Mouse (Mus musculus): ENCODE measurements around the gene Morn5. TPM values are rescaled to one million over a fixed set of nuclear protein-coding genes. Genes with fewer than 3 reads are reported as not detected.

Gene Morn5
- polyA plus RNA-seq, 1 experiment from 2014 or later = not detected

GRCm38 (mm10) chr2:36071660-36072305, 22.5 kb downstream of the Morn5 start:
- H3K27me3 ChIP-seq = no peaks in the 10 kb centered on the region
- WGBS (ENCODE audit: insufficient replicate concordance) = 60% methylated on average over 8 of the region's 8 CpGs
- no peak overlapping the region for H3K4me3 ChIP-seq (replicated peaks)
- H3K4me1 ChIP-seq (replicated peaks) = no peaks in the 10 kb centered on the region
- no peak overlapping the region for H3K9ac ChIP-seq
- no peaks in the 10 kb centered on the region for H3K9me3 ChIP-seq (replicated peaks)
- no peak overlapping the region for H3K4me2 ChIP-seq
- ATAC-seq (ENCODE audit: insufficient read depth) = peak; percentile 76
- H3K36me3 ChIP-seq (replicated peaks) = no peaks in the 10 kb centered on the region
- no peak overlapping the region for H3K27ac ChIP-seq (replicated peaks)

- H3K4me3 ChIP-seq (replicated peaks) = no peak overlapping the region
- no peak overlapping the region for H3K27ac ChIP-seq (replicated peaks)
- WGBS (ENCODE audit: insufficient replicate concordance) = 26% methylated on average over 3 of the region's 3 CpGs
Observed at GRCm38 (mm10) chr2:36073781-36074180, 24.5 kb downstream of the Morn5 start.

GRCm38 (mm10) chr2:36075210-36075609, 26.0 kb downstream of the Morn5 start:
- H3K9ac ChIP-seq = no peak overlapping the region
- 47% methylated on average over 5 of the region's 5 CpGs for WGBS (ENCODE audit: insufficient replicate concordance)
- 0 out of 2 replicates have a peak, but pooled peaks cover 6% of the 10 kb centered on the region for H3K27me3 ChIP-seq
- no peaks in the 10 kb centered on the region for H3K9me3 ChIP-seq (replicated peaks)
- no peak overlapping the region for H3K27ac ChIP-seq (replicated peaks)
- no peaks in the 10 kb centered on the region for H3K4me1 ChIP-seq (replicated peaks)
- no peak for ATAC-seq (ENCODE audit: insufficient read depth)
- no peaks in the 10 kb centered on the region for H3K36me3 ChIP-seq (replicated peaks)
- H3K4me3 ChIP-seq (replicated peaks) = no peak overlapping the region
- no peak overlapping the region for H3K4me2 ChIP-seq

More at GRCm38 (mm10) chr2:36073781-36074180, 24.5 kb downstream of the Morn5 start:
- H3K4me1 ChIP-seq (replicated peaks) = no peaks in the 10 kb centered on the region
- 0 out of 2 replicates have a peak, but pooled peaks cover 6% of the 10 kb centered on the region for H3K27me3 ChIP-seq
- no peak for ATAC-seq (ENCODE audit: insufficient read depth)
- no peaks in the 10 kb centered on the region for H3K9me3 ChIP-seq (replicated peaks)
- H3K4me2 ChIP-seq = no peak overlapping the region
- no peaks in the 10 kb centered on the region for H3K36me3 ChIP-seq (replicated peaks)
- H3K9ac ChIP-seq = no peak overlapping the region

GRCm38 (mm10) chr2:36077160-36077761, 28.0 kb downstream of the Morn5 start:
- Histone ChIP-seq H3K9ac (no peak overlapping the region), H3K36me3 (replicated peaks) (no peaks in the 10 kb centered on the region), H3K27me3 (0 out of 2 replicates have a peak, but pooled peaks cover 6% of the 10 kb centered on the region), H3K9me3 (replicated peaks) (no peaks in the 10 kb centered on the region), H3K4me1 (replicated peaks) (no peaks in the 10 kb centered on the region), H3K27ac (replicated peaks) (no peak overlapping the region), H3K4me2 (no peak overlapping the region), H3K4me3 (replicated peaks) (no peak overlapping the region)
- no peak for ATAC-seq (ENCODE audit: insufficient read depth)
- 30% methylated on average over 11 of the region's 11 CpGs for WGBS (ENCODE audit: insufficient replicate concordance)

- no peaks in the 10 kb centered on the region for H3K36me3 ChIP-seq (replicated peaks)
- 22% methylated on average over 9 of the region's 9 CpGs for WGBS (ENCODE audit: insufficient replicate concordance)
- H3K4me1 ChIP-seq (replicated peaks) = no peaks in the 10 kb centered on the region
- H3K9ac ChIP-seq = no peak overlapping the region
- ATAC-seq (ENCODE audit: insufficient read depth) = peak; percentile 90
- no peaks in the 10 kb centered on the region for H3K9me3 ChIP-seq (replicated peaks)
- peak overlapping the region; percentile 23 for H3K4me2 ChIP-seq
- peak overlapping the region; percentile 57; the same call in 1 of the 2 replicates for H3K27ac ChIP-seq (replicated peaks)
- H3K4me3 ChIP-seq (replicated peaks) = no peak overlapping the region
- H3K27me3 ChIP-seq = peaks cover 14% of the 10 kb centered on the region; the same call in 1 of the 2 replicates
Observed at GRCm38 (mm10) chr2:36081446-36081845, 32.2 kb downstream of the Morn5 start.

GRCm38 (mm10) chr2:36082802-36083580, 33.7 kb downstream of the Morn5 start:
- H3K4me2 ChIP-seq = no peak overlapping the region
- WGBS (ENCODE audit: insufficient replicate concordance) = 56% methylated on average over 9 of the region's 9 CpGs
- no peaks in the 10 kb centered on the region for H3K36me3 ChIP-seq (replicated peaks)
- H3K4me3 ChIP-seq (replicated peaks) = no peak overlapping the region
- H3K4me1 ChIP-seq (replicated peaks) = no peaks in the 10 kb centered on the region
- ATAC-seq (ENCODE audit: insufficient read depth) = no peak
- no peak overlapping the region for H3K27ac ChIP-seq (replicated peaks)
- peaks cover 22% of the 10 kb centered on the region for H3K27me3 ChIP-seq
- no peaks in the 10 kb centered on the region for H3K9me3 ChIP-seq (replicated peaks)
- no peak overlapping the region for H3K9ac ChIP-seq

- no peaks in the 10 kb centered on the region for H3K36me3 ChIP-seq (replicated peaks)
- H3K4me3 ChIP-seq (replicated peaks) = no peak overlapping the region
- H3K4me2 ChIP-seq = no peak overlapping the region
- ATAC-seq (ENCODE audit: insufficient read depth) = no peak
- no peaks in the 10 kb centered on the region for H3K9me3 ChIP-seq (replicated peaks)
- peaks cover 42% of the 10 kb centered on the region for H3K27me3 ChIP-seq
- no peak overlapping the region for H3K27ac ChIP-seq (replicated peaks)
- WGBS (ENCODE audit: insufficient replicate concordance) = 65% methylated on average over 1 of the region's 1 CpGs
- H3K4me1 ChIP-seq (replicated peaks) = no peaks in the 10 kb centered on the region
- H3K9ac ChIP-seq = no peak overlapping the region
Observed at GRCm38 (mm10) chr2:36085041-36085440, 35.8 kb downstream of the Morn5 start.

GRCm38 (mm10) chr2:36089190-36089589, 39.9 kb downstream of the Morn5 start:
- peaks cover 80% of the 10 kb centered on the region for H3K27me3 ChIP-seq

GRCm38 (mm10) chr2:36090853-36091741, 41.8 kb downstream of the Morn5 start:
- H3K4me2 ChIP-seq = peak overlapping the region; percentile 70
- no peak overlapping the region for H3K27ac ChIP-seq (replicated peaks)
- H3K4me1 ChIP-seq (replicated peaks) = peaks cover 15% of the 10 kb centered on the region
- no peaks in the 10 kb centered on the region for H3K36me3 ChIP-seq (replicated peaks)
- peak overlapping the region; percentile 53 for H3K4me3 ChIP-seq (replicated peaks)
- 1% methylated on average over 70 of the region's 70 CpGs for WGBS (ENCODE audit: insufficient replicate concordance)
- peak; percentile 77 for ATAC-seq (ENCODE audit: insufficient read depth)
- peaks cover 98% of the 10 kb centered on the region for H3K27me3 ChIP-seq
- H3K9ac ChIP-seq = no peak overlapping the region
- no peaks in the 10 kb centered on the region for H3K9me3 ChIP-seq (replicated peaks)

More at GRCm38 (mm10) chr2:36089190-36089589, 39.9 kb downstream of the Morn5 start:
- Histone ChIP-seq H3K27ac (replicated peaks) (no peak overlapping the region), H3K36me3 (replicated peaks) (no peaks in the 10 kb centered on the region), H3K9me3 (replicated peaks) (no peaks in the 10 kb centered on the region), H3K4me1 (replicated peaks) (peaks cover 15% of the 10 kb centered on the region), H3K9ac (no peak overlapping the region), H3K4me3 (replicated peaks) (no peak overlapping the region), H3K4me2 (no peak overlapping the region)
- ATAC-seq (ENCODE audit: insufficient read depth) = no peak
- 49% methylated on average over 3 of the region's 3 CpGs for WGBS (ENCODE audit: insufficient replicate concordance)

GRCm38 (mm10) chr2:36092748-36093147, 43.5 kb downstream of the Morn5 start:
- H3K36me3 ChIP-seq (replicated peaks) = no peaks in the 10 kb centered on the region
- H3K27me3 ChIP-seq = peaks cover 98% of the 10 kb centered on the region
- H3K4me2 ChIP-seq = no peak overlapping the region
- H3K4me3 ChIP-seq (replicated peaks) = no peak overlapping the region
- H3K9ac ChIP-seq = no peak overlapping the region
- H3K9me3 ChIP-seq (replicated peaks) = no peaks in the 10 kb centered on the region
- no peak for ATAC-seq (ENCODE audit: insufficient read depth)
- no peak overlapping the region for H3K27ac ChIP-seq (replicated peaks)
- 11% methylated on average over 4 of the region's 4 CpGs for WGBS (ENCODE audit: insufficient replicate concordance)
- H3K4me1 ChIP-seq (replicated peaks) = peaks cover 15% of the 10 kb centered on the region
